ENCODE assay signal across 15 mouse cellular contexts in the genomic region with DNA sequence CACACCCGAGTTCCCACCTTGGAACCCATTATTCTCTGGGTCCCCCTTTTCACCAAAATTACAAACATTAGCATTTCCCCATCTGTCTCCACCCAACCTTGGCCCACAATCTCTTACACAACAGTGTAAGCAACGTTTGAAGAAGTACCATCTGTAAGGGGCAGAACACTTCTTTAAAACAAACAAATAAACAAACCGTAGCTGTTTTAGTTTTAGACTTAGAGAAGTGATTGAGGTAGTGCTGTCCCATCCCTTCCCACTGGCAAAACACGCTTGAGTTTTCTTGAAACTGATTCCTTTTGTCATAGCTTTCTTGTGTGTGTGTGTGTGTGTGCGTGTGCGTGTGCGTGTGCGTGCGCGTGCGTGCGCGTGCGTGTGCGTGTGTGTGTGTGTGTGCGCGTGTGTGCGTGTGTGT. TPM values are rescaled to one million over a fixed set of nuclear protein-coding genes. Genes with fewer than 3 reads are reported as not detected.
DNase-seq lines count a peak whose midpoint lies in the region; ATAC-seq and TF ChIP-seq lines count a peak whose summit lies in the region.
"Had no signal": no experiment of that assay in that cellular context is flagged by ENCODE, and none has a peak within 500 bp of the region (broad histone marks: within the 10 kb centered on the region; RNA-seq: fewer than 3 reads in every experiment).

No protein-coding gene starts in this region.

- WGBS in heart, embryonic 16.5 days: 76% methylated on average over 11 of the region's 18 CpGs
- 54% methylated on average over 18 of the region's 18 CpGs for WGBS in thymus, adult 2 months
- 71% methylated on average over 15 of the region's 18 CpGs for WGBS in liver, embryonic 16.5 days (ENCODE audit: insufficient replicate concordance)
- WGBS in midbrain, embryonic 11.5 days: 76% methylated on average over 18 of the region's 18 CpGs

- no peaks in the 10 kb centered on the region for H3K9me3 ChIP-seq in heart, embryonic 16.5 days (replicated peaks; ENCODE audit: control insufficient read depth, low read length)
- no peaks in the 10 kb centered on the region for H3K9me3 ChIP-seq in liver, embryonic 16.5 days (replicated peaks; ENCODE audit: control insufficient read depth, low read length)
- no peaks in the 10 kb centered on the region for H3K9me3 ChIP-seq in midbrain, embryonic 11.5 days (ENCODE audit: control insufficient read depth, low read length)
- H3K9me3 ChIP-seq: forebrain, embryonic 12.5 days; midbrain, embryonic 10.5 days had no signal

- H3K36me3 ChIP-seq in heart, embryonic 16.5 days (ENCODE audit: control insufficient read depth, insufficient read depth): no peaks in the 10 kb centered on the region
- H3K36me3 ChIP-seq in thymus, adult 2 months (ENCODE audit: control insufficient read depth, insufficient read depth, low read length): 0 out of 2 replicates have a peak, but pooled peaks cover 4% of the 10 kb centered on the region
- no peaks in the 10 kb centered on the region for H3K36me3 ChIP-seq in liver, embryonic 16.5 days (ENCODE audit: control insufficient read depth, insufficient read depth)
- no peaks in the 10 kb centered on the region for H3K36me3 ChIP-seq in midbrain, embryonic 11.5 days (ENCODE audit: control insufficient read depth, insufficient read depth, low read length)
- H3K36me3 ChIP-seq: forebrain, embryonic 12.5 days; midbrain, embryonic 10.5 days had no signal

- H3K27me3 ChIP-seq in heart, embryonic 16.5 days (ENCODE audit: control insufficient read depth, insufficient read depth, low read length): no peaks in the 10 kb centered on the region
- H3K27me3 ChIP-seq in thymus, adult 2 months (ENCODE audit: control insufficient read depth, insufficient read depth, low read length): no peaks in the 10 kb centered on the region
- no peaks in the 10 kb centered on the region for H3K27me3 ChIP-seq in liver, embryonic 16.5 days (ENCODE audit: control insufficient read depth, insufficient read depth, low read depth, low read length)
- H3K27me3 ChIP-seq in midbrain, embryonic 11.5 days (ENCODE audit: control insufficient read depth, insufficient read depth, low read length): no peaks in the 10 kb centered on the region
- H3K27me3 ChIP-seq: forebrain, embryonic 12.5 days had no signal

- H3K27ac ChIP-seq in heart, embryonic 16.5 days (ENCODE audit: low read length): peak overlapping the region; percentile 73
- peak overlapping the region; percentile 99 for H3K27ac ChIP-seq in thymus, adult 2 months (ENCODE audit: control insufficient read depth, insufficient read depth, low read length)
- H3K27ac ChIP-seq in liver, embryonic 16.5 days (ENCODE audit: low read length): peak overlapping the region; percentile 84
- no peak overlapping the region for H3K27ac ChIP-seq in midbrain, embryonic 11.5 days (ENCODE audit: low read depth, low read length)
- H3K27ac ChIP-seq: forebrain, embryonic 12.5 days; midbrain, embryonic 10.5 days had no signal

- peaks cover 14% of the 10 kb centered on the region for H3K4me1 ChIP-seq in heart, embryonic 16.5 days (ENCODE audit: control insufficient read depth, insufficient read depth, low read length)
- peaks cover 44% of the 10 kb centered on the region for H3K4me1 ChIP-seq in thymus, adult 2 months (replicated peaks; ENCODE audit: control insufficient read depth, insufficient read depth, low read length)
- peaks cover 62% of the 10 kb centered on the region for H3K4me1 ChIP-seq in liver, embryonic 16.5 days (ENCODE audit: control insufficient read depth, low read depth, low read length)
- peaks cover 2% of the 10 kb centered on the region; the same call in 1 of the 2 replicates for H3K4me1 ChIP-seq in midbrain, embryonic 11.5 days (ENCODE audit: control insufficient read depth, insufficient read depth, low read length)

- H3K9ac ChIP-seq in heart, embryonic 16.5 days (ENCODE audit: low read length): no peak overlapping the region
- H3K9ac ChIP-seq in liver, embryonic 16.5 days (ENCODE audit: low read depth, low read length): no peak overlapping the region
- H3K9ac ChIP-seq in midbrain, embryonic 11.5 days (ENCODE audit: low read length): no peak overlapping the region
- H3K9ac ChIP-seq: forebrain, embryonic 12.5 days had no signal

- no peak overlapping the region for H3K4me3 ChIP-seq in heart, embryonic 16.5 days (ENCODE audit: low read length)
- H3K4me3 ChIP-seq in thymus, adult 2 months (ENCODE audit: control insufficient read depth, insufficient read depth, low read length): peak overlapping the region; percentile 12; the same call in 1 of the 2 replicates
- no peak overlapping the region for H3K4me3 ChIP-seq in liver, embryonic 16.5 days (ENCODE audit: low read depth, low read length)
- no peak overlapping the region for H3K4me3 ChIP-seq in midbrain, embryonic 11.5 days (ENCODE audit: low read depth, low read length)
- H3K4me3 ChIP-seq: forebrain, embryonic 12.5 days; left cerebral cortex, adult 2 months; midbrain, embryonic 10.5 days had no signal

- no peak overlapping the region for H3K4me2 ChIP-seq in heart, embryonic 16.5 days (ENCODE audit: low read depth, low read length)
- peak overlapping the region; percentile 8; the same call in 1 of the 2 replicates for H3K4me2 ChIP-seq in liver, embryonic 16.5 days (ENCODE audit: low read depth, low read length)
- no peak overlapping the region for H3K4me2 ChIP-seq in midbrain, embryonic 11.5 days
- H3K4me2 ChIP-seq: forebrain, embryonic 12.5 days; heart, embryonic 11.5 days had no signal

- no peak for ATAC-seq in heart, embryonic 16.5 days (replicated peaks; ENCODE audit: extremely low read depth, insufficient read depth, low FRiP score)
- ATAC-seq in liver, embryonic 16.5 days (ENCODE audit: low read depth): no peak
- ATAC-seq in midbrain, embryonic 11.5 days (ENCODE audit: low FRiP score): no peak

- no peak for TF ChIP-seq POLR2A in thymus, adult 2 months (IDR thresholded peaks at IDR 0.05; ENCODE audit: control insufficient read depth, extremely low read depth, insufficient read depth, low read length, poor library complexity)

- no peak for DNase-seq in heart, postnatal 4 days
- DNase-seq in thymus, adult 2 months: no peak
- no peak for DNase-seq in thymus, adult 18-20 months
- DNase-seq in adrenal gland, postnatal 36 days: no peak
- no peak for DNase-seq in midbrain, embryonic 11.5 days (ENCODE audit: low spot score, missing footprints)
- no peak for DNase-seq in adrenal gland, postnatal 4 days (ENCODE audit: low spot score in 2 of 2)
- DNase-seq: adrenal gland, adult 8-10 months; cerebellum, postnatal 14 days; kidney, adult 18-20 months had no signal

- TF ChIP-seq CTCF in thymus, adult 2 months (IDR thresholded peaks at IDR 0.05; ENCODE audit: borderline replicate concordance, control insufficient read depth, extremely low read depth, insufficient read depth, low read length, poor library complexity): no peak

RNA-seq across cellular contexts. Expression of a gene that starts 41.3 kb away (rescaled TPM):
- polyA plus RNA-seq in heart, embryonic 16.5 days (2015; fragmentation: Nextera tagmentation; extraction: Ambion mirVana): 0.31 and 0.53 TPM in 2 replicates
- not detected for total RNA-seq in heart, postnatal 4 days (2021)
- 18.0 and 22.0 TPM in 2 replicates for polyA plus RNA-seq in thymus, adult 2 months (2012; rRNA removed)
- polyA plus RNA-seq in liver, embryonic 16.5 days (2015; fragmentation: Nextera tagmentation; extraction: Ambion mirVana): 0.61 and 0.65 TPM in 2 replicates
- total RNA-seq in adrenal gland, postnatal 36 days (2021): under 1 TPM; 0.13 to 0.30 TPM
- 0.10 TPM in 1 of 2 replicates, not detected in the other for polyA plus RNA-seq in midbrain, embryonic 11.5 days (2014; fragmentation: Nextera tagmentation; extraction: Ambion mirVana)
- under 1 TPM in 1 of 2 experiments, not detected in 1; 0.34 TPM for total RNA-seq in adrenal gland, postnatal 4 days (2021)
- total RNA-seq: left cerebral cortex, adult 2 months had no signal
- polyA plus RNA-seq: forebrain, embryonic 12.5 days; heart, embryonic 11.5 days had no signal

RNA-seq across cellular contexts. Expression of a gene that starts 53.5 kb away (rescaled TPM):
- 0.56 and 0.98 TPM in 2 replicates for polyA plus RNA-seq in heart, embryonic 16.5 days (2015; fragmentation: Nextera tagmentation; extraction: Ambion mirVana)
- total RNA-seq in heart, postnatal 4 days (2021): 10 to 100 TPM; 14.5 to 19.7 TPM
- polyA plus RNA-seq in thymus, adult 2 months (2012; rRNA removed): 43.1 and 91.5 TPM in 2 replicates
- 0.41 and 0.70 TPM in 2 replicates for polyA plus RNA-seq in liver, embryonic 16.5 days (2015; fragmentation: Nextera tagmentation; extraction: Ambion mirVana)
- 10 to 100 TPM; 39.7 to 59.7 TPM for total RNA-seq in adrenal gland, postnatal 36 days (2021)
- polyA plus RNA-seq in midbrain, embryonic 11.5 days (2014; fragmentation: Nextera tagmentation; extraction: Ambion mirVana): not detected in 2 replicates
- 10 to 100 TPM; 34.7 to 49.1 TPM for total RNA-seq in adrenal gland, postnatal 4 days (2021)
- polyA plus RNA-seq: forebrain, embryonic 12.5 days; heart, embryonic 11.5 days; midbrain, embryonic 10.5 days had no signal

Comparison
In these comparisons a context has a peak if more than half of its experiments do, and no peak if none do; other contexts are left out.
1. RNA of a gene that starts 41.3 kb away (polyA plus RNA-seq): 18.0 to 22.0 TPM in thymus, adult 2 months; 0.61 to 0.65 TPM in liver, embryonic 16.5 days, 0.31 to 0.53 TPM in heart, embryonic 16.5 days and 0.10 TPM in midbrain, embryonic 11.5 days; every median in the first group is over 10 times any median in the second.
2. RNA of a gene that starts 53.5 kb away (polyA plus RNA-seq): 43.1 to 91.5 TPM in thymus, adult 2 months; 0.56 to 0.98 TPM in heart, embryonic 16.5 days, 0.41 to 0.70 TPM in liver, embryonic 16.5 days and not detected in midbrain, embryonic 11.5 days; every median in the first group is over 10 times any median in the second.